Mouse (Mus musculus) embryonic facial prominence, embryonic 10.5 days (tissue): ENCODE measurements around the gene Gm10392. TPM values are rescaled to one million over a fixed set of nuclear protein-coding genes. Genes with fewer than 3 reads are reported as not detected.
A peak's percentile ranks its signal among the peaks of the same experiment; 100 is the strongest.

ENCODE experiments used
- DNase-seq: peaks from one replicate; pipeline ENCODE4 v3.0.0-alpha.2; 2017; ENCODE audit warnings: low spot score
- H3K27ac ChIP-seq: fragments of 300-500 bp; sonication (generic); replicated peaks from 2 replicates; pipeline ENCODE4 v1.5.1; 2016; ENCODE audit warnings: mild to moderate bottlenecking
- H3K27me3 ChIP-seq: fragments of 300-500 bp; sonication (generic); replicated peaks from 2 replicates; pipeline ENCODE4 v1.6.1; 2016; ENCODE audit warnings: low read depth, mild to moderate bottlenecking; ENCODE audit not compliant: poor library complexity, severe bottlenecking
- H3K36me3 ChIP-seq: fragments of 300-500 bp; sonication (generic); replicated peaks from 2 replicates; pipeline ENCODE4 v1.6.1; 2016; ENCODE audit warnings: mild to moderate bottlenecking, moderate library complexity
- H3K4me1 ChIP-seq: fragments of 300-500 bp; sonication (generic); 2 replicates; pipeline ENCODE4 v1.6.1; 2016
- H3K4me3 ChIP-seq: fragments of 300-500 bp; sonication (generic); 2 replicates; pipeline ENCODE4 v1.5.1; 2016; ENCODE audit warnings: mild to moderate bottlenecking, moderate library complexity
- H3K9me3 ChIP-seq: fragments of 300-500 bp; sonication (generic); 2 replicates; pipeline ENCODE4 v1.6.1; 2016; ENCODE audit warnings: mild to moderate bottlenecking
- WGBS: fragments of 180-500 bp; shearing (Covaris S2); methylation state at CpG from one replicate; pipeline ENCODE4 v1.1.7; 2016; 5-methylcytosine and 5-hydroxymethylcytosine counted together
- polyA plus RNA-seq: library from polyadenylated mRNA; unstranded; fragments of >200 nt; fragmentation: Nextera tagmentation; extraction: Ambion mirVana; gene quantifications from 2 replicates; pipeline ENCODE4 v1.2.1, GENCODE M21; 2016

The Gm10392 gene
- polyA plus RNA-seq, 1 experiment from 2014 or later = 0.11 TPM

- WGBS = 5% methylated on average over 39 of the region's 39 CpGs
- Histone ChIP-seq H3K27me3 (peaks cover 42% of the 10 kb centered on the region), H3K4me3 (peak within 1 kb of the TSS; percentile 69), H3K27ac (peak within 1 kb of the TSS; percentile 69), H3K4me1 (peaks cover 81% of the 10 kb centered on the region), H3K36me3 (no peaks in the 10 kb centered on the region), H3K9me3 (no peaks in the 10 kb centered on the region)
- DNase-seq = peak; percentile 52
Measured at GRCm38 (mm10) chr11:77515637-77516552, 3.1 kb downstream of the Gm10392 start, which contains the start of gene Trp53i13. Gene Trp53i13 (minus strand): TSS chr11:77515980.

GRCm38 (mm10) chr11:77514832-77515636 is 4.0 kb downstream of the Gm10392 start, which contains the start of gene Abhd15:
Gene Abhd15 (plus strand): TSS chr11:77515121.
- peaks cover 74% of the 10 kb centered on the region for H3K4me1 ChIP-seq
- H3K9me3 ChIP-seq = no peaks in the 10 kb centered on the region
- peak within 1 kb of the TSS; percentile 69 for H3K27ac ChIP-seq
- peak; percentile 90 for DNase-seq
- under 1% methylated on average over 72 of the region's 72 CpGs for WGBS
- peaks cover 7% of the 10 kb centered on the region for H3K36me3 ChIP-seq
- H3K27me3 ChIP-seq = peaks cover 42% of the 10 kb centered on the region
- H3K4me3 ChIP-seq = peak within 1 kb of the TSS; percentile 69

- peak overlapping the region; percentile 69 for H3K27ac ChIP-seq
- DNase-seq = no peak
- peak overlapping the region; percentile 69 for H3K4me3 ChIP-seq
- no peaks in the 10 kb centered on the region for H3K9me3 ChIP-seq
- WGBS = 3% methylated on average over 19 of the region's 19 CpGs
- H3K4me1 ChIP-seq = peaks cover 68% of the 10 kb centered on the region
- peaks cover 42% of the 10 kb centered on the region for H3K27me3 ChIP-seq
- H3K36me3 ChIP-seq = peaks cover 14% of the 10 kb centered on the region
Measured at GRCm38 (mm10) chr11:77514281-77514831, 4.6 kb downstream of the Gm10392 start.

GRCm38 (mm10) chr11:77513811-77514170 is 5.2 kb downstream of the Gm10392 start:
- H3K27ac ChIP-seq = peak overlapping the region; percentile 57; the same call in 1 of the 2 replicates
- peak overlapping the region; percentile 69 for H3K4me3 ChIP-seq
- H3K36me3 ChIP-seq = peaks cover 19% of the 10 kb centered on the region
- WGBS = 3% methylated on average over 10 of the region's 10 CpGs
- H3K27me3 ChIP-seq = peaks cover 41% of the 10 kb centered on the region
- peaks cover 65% of the 10 kb centered on the region for H3K4me1 ChIP-seq
- no peaks in the 10 kb centered on the region for H3K9me3 ChIP-seq
- DNase-seq = no peak

GRCm38 (mm10) chr11:77512891-77513810 is 5.8 kb downstream of the Gm10392 start:
- Histone ChIP-seq H3K4me3 (peak overlapping the region; percentile 69), H3K4me1 (peaks cover 67% of the 10 kb centered on the region), H3K9me3 (no peaks in the 10 kb centered on the region), H3K36me3 (peaks cover 24% of the 10 kb centered on the region), H3K27ac (peak overlapping the region; percentile 87), H3K27me3 (peaks cover 35% of the 10 kb centered on the region)
- under 1% methylated on average over 84 of the region's 84 CpGs for WGBS
- peak; percentile 97 for DNase-seq

- peaks cover 60% of the 10 kb centered on the region for H3K4me1 ChIP-seq
- WGBS = 78% methylated on average over 5 of the region's 5 CpGs
Measured at GRCm38 (mm10) chr11:77511336-77511735, 7.7 kb downstream of the Gm10392 start.

GRCm38 (mm10) chr11:77508068-77509021 is 10.7 kb downstream of the Gm10392 start:
- H3K9me3 ChIP-seq = no peaks in the 10 kb centered on the region
- H3K27ac ChIP-seq = peak overlapping the region; percentile 73
- WGBS = 19% methylated on average over 49 of the region's 49 CpGs
- H3K27me3 ChIP-seq = no peaks in the 10 kb centered on the region
- DNase-seq = peak; percentile 90
- peaks cover 33% of the 10 kb centered on the region for H3K4me1 ChIP-seq
- peaks cover 69% of the 10 kb centered on the region for H3K36me3 ChIP-seq
- peak overlapping the region; percentile 52 for H3K4me3 ChIP-seq

More at GRCm38 (mm10) chr11:77511336-77511735, 7.7 kb downstream of the Gm10392 start:
- Histone ChIP-seq H3K36me3 (peaks cover 39% of the 10 kb centered on the region), H3K4me3 (no peak overlapping the region), H3K27ac (no peak overlapping the region), H3K9me3 (no peaks in the 10 kb centered on the region), H3K27me3 (peaks cover 26% of the 10 kb centered on the region)
- no peak for DNase-seq

GRCm38 (mm10) chr11:77507426-77507825 is 11.6 kb downstream of the Gm10392 start:
- Histone ChIP-seq H3K27me3 (no peaks in the 10 kb centered on the region), H3K4me1 (peaks cover 30% of the 10 kb centered on the region), H3K36me3 (peaks cover 78% of the 10 kb centered on the region), H3K4me3 (no peak overlapping the region), H3K9me3 (no peaks in the 10 kb centered on the region), H3K27ac (no peak overlapping the region)
- DNase-seq = peak; percentile 13
- 74% methylated on average over 4 of the region's 4 CpGs for WGBS

GRCm38 (mm10) chr11:77506941-77507340 is 12.1 kb downstream of the Gm10392 start:
- Histone ChIP-seq H3K27ac (no peak overlapping the region; the same call in 1 of the 2 replicates), H3K4me3 (no peak overlapping the region), H3K36me3 (peaks cover 83% of the 10 kb centered on the region), H3K4me1 (peaks cover 26% of the 10 kb centered on the region), H3K9me3 (no peaks in the 10 kb centered on the region), H3K27me3 (no peaks in the 10 kb centered on the region)
- DNase-seq = no peak
- WGBS = 88% methylated on average over 6 of the region's 6 CpGs

- H3K27ac ChIP-seq = no peak overlapping the region; the same call in 1 of the 2 replicates
- peaks cover 89% of the 10 kb centered on the region for H3K36me3 ChIP-seq
- peaks cover 24% of the 10 kb centered on the region for H3K4me1 ChIP-seq
- no peaks in the 10 kb centered on the region for H3K27me3 ChIP-seq
- no peak for DNase-seq
- H3K9me3 ChIP-seq = no peaks in the 10 kb centered on the region
- WGBS = 88% methylated on average over 14 of the region's 14 CpGs
- H3K4me3 ChIP-seq = no peak overlapping the region
Measured at GRCm38 (mm10) chr11:77506273-77506672, 12.7 kb downstream of the Gm10392 start.
